Mouse (Mus musculus) forelimb bud, embryonic 11.5 days (tissue): ENCODE results near the gene F12.
"Not testable (repeated sequence)": the region's sequence is repeated elsewhere in the genome, so short reads cannot be mapped to it uniquely, and the experiment has no call there.

Experiments used
- DNase-seq: peaks from one replicate; pipeline ENCODE4 v3.0.0-alpha.2; 2012; ENCODE audit warnings: low read depth, low spot score

The F12 gene

DNA sequence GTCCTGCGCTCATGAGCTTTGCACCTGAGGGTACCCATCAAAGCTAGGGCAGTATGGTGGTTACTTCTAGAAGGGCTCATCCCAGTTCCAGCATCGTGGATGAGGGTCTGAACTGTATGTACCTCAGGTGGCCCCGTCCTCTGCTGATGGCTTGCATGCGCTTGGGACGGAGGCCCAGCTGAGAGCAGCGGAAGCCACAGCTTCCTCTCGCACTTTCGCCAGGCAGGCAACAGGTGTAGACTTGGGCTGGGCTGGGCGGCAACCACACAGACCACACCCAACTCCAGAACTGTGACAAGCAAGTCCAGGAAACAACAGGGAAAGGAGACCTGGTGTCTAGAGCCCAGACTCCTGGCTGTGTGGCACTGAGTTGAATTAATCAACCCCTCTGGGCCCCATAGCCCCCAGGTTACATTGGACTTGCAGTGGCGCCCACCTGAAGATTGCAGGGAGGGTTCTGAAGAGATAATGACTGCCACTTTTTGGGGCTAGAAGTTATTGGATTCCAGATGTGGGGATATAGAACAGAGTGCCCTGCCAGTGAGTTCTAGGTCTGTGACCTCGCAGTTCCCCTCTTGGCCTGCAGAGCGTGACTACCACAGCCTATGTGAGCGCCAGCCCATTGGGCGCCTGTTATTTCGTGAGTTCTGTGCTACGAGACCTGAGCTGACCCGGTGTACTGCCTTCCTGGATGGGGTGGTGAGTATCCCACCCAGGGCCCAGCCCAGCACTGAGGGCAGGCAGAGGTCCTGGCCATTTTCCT, 23.3 kb upstream of the F12 start:
- DNase-seq = no peak

DNA sequence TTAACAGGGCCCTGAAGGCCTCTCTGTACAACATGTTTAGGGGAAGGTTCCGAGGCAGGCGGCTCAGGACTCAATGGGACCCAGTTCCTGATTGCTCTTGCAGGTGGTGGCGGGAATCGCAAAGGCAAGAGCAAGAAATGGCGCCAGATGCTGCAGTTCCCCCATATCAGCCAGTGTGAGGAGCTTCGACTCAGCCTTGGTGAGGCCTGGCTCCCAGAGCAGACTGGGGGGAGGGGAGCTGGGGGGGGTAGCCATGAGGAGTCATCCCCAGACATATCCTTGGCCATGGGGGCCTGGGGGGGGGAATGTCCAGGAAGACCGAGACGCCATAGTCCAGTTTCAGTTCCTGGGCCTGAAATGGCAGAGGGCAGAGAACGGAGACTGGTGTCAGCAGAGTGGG, 22.6 kb upstream of the F12 start:
- DNase-seq = no peak

DNA sequence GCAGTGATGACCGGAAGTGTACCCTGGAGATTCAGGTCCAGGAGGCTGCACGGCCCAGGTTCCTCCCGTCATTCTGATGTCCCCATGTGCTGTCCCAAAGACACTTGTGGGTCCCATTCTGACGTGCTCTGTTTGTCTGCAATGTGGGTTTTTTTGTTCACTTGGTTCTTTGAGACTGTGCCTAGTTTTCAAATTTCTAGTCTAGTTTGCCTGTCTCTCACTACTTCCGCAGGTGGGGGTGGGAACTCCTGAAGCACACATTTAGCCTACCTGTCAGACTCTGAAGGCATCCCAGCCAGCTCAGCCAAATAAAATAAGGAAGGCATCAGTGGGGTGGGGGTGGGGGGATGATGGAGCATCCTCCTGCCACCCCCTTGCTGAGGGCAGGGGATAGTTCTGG, 21.5 kb upstream of the F12 start:
- no peak for DNase-seq

DNA sequence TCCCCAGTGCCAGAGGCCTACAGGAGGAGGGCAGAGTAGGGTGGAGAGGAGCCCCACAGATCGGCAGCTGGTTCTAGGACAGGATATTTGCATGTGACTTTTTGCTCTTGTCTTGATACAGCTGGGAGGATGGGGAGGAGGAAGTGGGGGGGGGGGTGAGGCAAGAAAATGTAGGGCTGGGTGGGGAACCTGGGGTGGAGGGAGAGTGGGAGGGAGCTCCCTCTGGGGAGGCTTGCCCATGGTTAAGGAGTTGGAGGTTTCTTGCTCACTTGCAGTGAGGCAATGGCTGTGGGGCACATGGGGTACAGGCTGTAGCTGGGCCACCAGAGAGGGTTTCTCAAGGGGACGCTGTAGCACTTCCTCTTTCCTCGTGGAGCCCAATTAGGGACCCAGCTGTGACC, 20.9 kb upstream of the F12 start:
- DNase-seq = no peak

DNA sequence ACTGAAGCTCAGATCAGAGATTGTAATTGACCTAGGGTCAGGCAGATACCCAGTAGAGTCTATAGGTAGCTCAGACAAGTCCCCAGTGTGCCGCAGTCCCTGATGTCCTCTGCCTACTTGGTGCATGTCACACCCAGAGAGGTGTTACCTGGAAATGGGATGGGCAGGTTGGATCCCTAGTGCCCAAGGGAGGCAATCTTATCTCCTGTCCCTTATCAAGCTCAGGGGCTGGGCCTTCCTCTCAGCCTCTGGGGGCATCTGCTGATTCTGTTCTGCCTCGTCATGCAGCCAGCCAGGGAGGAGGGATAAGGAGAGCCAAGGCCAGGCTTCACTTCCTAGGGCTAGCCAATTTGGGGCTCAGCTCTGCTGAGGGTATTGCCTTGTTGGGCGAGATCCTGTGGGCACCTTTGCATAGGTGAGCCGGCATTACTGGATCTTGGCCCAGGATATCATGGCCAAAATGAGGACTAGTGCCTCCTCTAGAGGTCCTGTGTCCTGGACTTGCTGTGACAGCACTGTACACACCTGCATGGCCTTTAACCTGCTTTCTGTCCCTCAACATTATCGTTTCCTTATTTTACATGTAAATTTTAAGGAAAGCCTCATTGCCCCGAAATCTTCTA, 20.0 kb upstream of the F12 start:
- DNase-seq = no peak

DNA sequence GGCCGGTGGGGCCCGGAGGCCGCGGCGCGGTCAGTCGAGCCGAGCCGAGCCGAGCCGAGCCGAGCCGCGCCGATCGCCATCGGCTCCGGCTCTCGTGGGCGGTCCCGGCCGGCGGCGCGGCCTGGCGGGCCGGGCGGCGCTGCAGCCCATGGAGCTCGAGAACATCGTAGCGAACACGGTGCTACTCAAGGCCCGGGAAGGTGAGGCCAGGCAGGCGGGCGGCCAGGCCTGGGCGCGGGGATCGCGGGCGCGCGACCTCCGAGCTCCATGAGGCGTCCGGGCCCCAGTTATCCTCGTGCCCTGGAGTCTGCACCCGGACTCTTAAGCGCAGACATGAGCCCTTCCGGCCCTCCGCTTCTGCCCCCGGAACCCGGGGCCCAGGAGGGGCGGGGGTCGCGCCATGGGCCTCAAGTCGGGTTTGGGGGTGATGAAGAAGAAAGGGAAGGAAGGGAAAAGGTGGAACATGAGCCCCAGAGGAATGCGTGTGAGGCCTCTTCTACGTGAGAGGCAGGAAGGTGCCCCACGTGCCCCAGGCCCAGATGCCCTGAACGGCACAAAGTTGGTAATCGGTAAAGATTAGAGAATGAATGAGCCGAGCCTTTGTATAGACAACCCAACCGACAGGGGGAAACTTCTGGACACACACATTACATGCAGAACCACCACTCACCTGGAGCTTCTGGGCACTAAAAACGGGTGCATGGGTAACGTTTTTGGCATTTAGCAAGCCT, 18.9 kb upstream of the F12 start:
- DNase-seq = peak; percentile 45

DNA sequence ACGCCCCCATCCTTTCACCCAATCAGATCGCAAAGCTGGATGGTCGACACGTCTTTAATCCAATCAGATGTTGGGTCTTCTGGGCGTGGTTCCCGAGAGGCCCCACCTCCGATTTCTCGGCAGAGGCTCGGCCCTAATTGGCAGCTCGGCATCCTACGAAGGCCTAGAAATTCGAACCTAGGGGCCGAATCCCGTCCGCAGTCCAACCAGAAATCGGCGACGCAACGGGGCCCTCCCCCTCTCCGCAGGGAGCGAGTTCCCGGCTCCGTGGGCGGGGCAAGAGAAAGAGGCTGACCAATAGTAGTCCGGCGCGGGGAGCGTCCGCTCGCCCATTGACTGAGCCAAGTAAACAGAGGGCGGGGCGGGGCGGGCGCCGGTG, 18.3 kb upstream of the F12 start, which contains the start of gene Grk6:
TSS of gene Grk6 (plus strand) at position 136 of the 379 bp plus-strand sequence.
- peak; percentile 99 for DNase-seq

DNA sequence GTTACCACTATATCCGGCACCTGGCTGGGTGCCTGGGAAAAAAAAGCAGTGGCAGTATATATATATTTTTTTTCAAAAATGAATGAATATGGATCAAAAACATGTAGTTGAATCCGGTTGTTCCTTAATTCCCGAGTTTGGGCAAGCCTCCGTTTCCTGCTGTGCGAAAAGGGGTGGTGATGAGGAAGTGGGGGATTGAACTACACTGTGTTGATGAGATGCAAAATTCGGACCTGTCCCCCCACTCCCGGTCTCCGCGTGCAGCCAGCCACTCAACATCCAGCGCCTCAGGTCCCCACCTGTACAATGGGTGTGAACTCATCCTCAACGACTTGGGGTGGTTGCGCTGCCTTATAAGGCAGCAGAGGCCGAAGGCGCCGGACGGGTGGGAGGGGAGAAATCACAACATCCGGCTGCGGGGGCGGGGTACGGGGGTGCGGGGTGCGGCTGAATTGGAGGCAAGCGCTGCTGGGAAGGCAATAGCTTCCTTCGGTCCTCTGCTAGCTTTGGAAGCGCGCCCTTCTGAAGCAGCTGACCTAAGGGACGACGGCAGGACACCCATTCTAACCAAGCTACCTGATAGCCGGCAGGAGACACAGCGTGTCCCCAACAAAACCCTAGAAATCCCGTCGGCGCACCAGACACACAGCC, 17.8 kb upstream of the F12 start:
- DNase-seq = no peak

DNA sequence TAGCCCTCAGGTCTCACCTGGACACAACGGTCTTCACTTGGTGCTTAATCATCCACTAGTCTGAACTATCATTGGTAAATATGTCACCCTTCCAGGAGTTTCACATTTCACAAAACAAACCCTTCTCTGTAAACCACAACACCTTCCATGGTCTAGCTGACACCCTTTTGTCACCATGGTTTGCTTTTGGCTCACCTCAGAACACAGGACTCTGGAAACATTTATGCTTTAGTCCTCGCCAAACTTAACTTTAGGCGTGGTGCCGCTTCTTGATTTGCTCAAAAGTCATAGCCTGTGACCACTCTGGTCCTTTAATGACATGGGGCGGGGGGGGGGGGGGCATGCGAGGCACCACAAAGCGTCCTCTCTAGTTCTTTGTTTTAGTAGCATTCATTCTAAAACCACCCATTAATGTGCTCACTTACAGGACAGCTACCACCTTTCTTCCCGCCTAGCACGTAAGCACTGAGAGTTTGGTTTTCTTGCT, 17.2 kb upstream of the F12 start:
- no peak for DNase-seq

DNA sequence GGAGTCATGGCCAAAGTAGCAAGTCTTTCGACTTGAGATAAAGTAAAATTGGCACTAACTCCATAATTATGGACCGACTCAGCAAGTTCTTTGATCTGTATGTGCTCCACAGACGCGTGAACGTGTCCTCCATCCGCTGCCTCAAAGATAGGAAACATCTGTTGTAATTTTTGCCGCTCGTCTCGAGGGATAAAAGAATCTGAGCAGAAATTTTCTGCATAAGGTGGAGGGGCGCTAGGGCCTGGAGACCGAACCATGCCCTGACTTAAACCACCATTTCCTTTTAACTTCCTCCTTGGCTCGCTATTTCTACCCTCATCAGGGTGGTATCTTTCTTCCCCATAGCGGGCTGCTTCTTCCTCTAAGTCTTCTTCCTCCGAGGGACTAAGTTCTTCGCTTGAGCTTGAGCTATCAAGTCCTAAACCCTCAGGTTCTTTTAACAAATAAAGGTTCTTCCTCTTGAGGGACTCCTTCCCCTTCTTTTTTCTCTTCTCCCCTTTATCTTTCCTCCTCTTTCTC, 10.6 kb upstream of the F12 start:
- DNase-seq = not testable (repeated sequence)

DNA sequence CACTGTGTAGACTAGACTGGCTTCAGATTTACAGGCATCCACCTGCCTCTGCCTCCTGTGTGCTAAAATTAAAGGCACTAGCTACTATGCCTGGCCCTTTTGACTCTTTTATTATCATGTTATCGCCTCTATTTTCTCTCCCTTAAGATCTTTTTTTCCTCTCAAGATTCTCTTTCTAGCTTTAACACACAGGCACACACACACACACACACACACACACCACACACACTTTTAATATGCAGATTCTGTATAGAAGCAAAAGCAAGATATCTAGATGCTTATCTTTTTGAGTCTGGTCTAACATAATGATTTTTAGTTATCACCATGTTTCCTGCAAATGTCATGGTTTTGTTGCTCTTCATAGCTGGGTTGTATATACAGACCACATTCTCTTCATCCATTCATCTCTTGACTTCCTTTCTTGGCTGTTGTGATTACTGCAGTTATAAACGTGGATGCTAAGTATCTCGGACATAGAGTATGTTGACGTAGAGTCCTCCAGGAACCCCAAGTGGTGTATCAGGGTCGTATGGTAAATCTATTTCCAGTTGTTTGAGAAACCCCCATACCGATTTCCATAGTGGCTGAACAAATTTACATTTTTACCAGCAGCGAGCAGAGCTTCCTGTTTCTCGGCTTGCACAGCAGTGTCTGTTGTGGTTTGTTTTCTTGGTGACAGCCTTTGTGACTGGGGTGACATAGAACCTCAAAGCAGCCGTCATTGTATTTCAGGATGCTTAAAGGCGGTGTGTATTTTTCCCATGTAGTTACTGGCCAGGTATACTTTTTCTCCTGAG, 5.5 kb upstream of the F12 start:
- DNase-seq = no peak

DNA sequence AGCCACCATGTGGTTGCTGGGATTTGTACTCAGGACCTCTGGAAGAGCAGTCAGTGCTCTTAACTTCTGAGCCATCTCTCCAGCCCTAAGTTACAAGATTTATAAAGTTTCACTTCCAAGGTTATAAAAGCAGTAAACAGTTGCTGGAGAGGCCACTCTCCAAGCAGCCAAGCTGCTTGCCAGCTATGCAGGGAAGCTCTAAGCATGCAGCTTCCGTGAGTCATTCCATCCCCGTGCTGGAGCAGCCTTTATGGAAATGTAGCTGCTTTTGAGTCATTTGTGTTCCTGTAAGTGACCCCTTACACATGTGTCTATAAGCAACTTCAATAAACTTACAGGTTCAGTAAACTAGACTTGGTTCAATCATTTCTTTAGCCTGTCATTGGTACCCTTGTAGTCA, 4.0 kb upstream of the F12 start:
- no peak for DNase-seq

DNA sequence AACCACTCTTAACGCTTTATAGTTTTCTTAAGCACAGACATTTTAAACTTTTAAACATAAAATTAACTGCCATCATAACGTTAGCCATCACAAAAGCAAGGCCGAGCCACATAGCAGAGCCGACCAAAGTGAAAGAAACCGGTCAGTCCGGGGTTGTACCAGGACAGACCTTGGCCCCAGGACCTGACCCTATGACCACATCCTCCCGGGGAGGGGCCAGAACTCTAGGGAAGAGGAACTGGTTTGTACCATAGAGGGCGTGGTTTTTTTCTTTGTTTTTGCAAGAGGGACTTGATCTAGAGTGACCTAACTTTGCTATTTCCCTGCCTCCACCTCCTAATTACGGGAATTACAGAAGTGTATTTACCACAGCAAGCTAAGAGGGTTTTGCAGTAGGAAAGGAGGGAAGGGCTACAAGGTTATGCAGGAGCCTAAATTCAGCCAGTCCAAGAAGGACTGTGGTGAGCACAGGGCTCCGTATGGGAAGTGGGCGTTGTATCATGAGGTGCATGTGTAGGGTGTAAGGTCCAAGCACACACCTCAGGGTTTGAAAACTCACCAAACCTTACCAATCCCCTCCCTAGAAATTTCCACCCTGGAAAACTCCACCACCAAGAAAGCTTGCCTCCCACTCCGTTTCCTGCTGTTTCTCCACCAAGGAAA, 2.8 kb upstream of the F12 start:
- DNase-seq = no peak

DNA sequence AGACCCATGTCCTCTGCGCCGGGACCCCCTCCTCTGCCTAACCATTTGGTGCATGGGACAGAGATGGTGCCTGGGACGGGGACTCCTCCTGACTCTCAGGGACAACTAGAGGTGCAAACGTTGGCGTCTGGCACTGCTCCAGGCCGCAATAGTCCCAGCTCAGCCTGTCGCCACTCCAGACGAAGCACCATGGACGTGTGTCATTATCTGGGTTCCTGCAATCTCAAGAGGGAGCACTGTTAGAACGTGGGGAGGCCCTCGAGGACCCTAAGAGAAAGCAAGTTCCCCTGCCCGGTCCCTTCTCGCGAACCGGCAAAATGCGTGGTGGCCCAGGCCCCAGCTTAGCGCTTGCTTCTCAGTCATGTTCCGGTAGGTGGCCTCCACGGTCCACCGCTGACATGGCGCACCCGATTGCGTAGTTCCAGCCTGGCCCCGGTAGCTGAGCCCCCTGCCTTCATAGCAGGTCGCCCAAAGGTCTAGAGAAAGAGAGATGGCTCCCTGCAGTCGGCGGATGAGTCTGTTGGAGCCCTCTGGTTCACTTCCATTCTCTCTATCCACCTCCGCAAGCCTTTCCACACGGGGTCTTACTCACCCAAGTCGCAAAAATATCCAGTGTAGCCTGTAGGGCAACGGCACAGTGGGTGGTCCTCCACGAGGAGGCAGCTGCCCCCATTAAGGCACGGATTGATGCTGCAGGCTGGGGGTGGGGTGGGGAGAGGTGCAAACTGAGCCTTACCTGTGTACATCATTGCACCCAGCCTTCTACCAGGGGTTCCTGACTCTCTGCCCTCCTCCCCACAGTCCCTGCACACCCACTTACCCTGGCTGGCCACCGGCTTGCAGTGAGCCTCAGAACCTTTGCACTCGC, 5.4 kb downstream of the F12 start:
- peak; percentile 41 for DNase-seq

DNA sequence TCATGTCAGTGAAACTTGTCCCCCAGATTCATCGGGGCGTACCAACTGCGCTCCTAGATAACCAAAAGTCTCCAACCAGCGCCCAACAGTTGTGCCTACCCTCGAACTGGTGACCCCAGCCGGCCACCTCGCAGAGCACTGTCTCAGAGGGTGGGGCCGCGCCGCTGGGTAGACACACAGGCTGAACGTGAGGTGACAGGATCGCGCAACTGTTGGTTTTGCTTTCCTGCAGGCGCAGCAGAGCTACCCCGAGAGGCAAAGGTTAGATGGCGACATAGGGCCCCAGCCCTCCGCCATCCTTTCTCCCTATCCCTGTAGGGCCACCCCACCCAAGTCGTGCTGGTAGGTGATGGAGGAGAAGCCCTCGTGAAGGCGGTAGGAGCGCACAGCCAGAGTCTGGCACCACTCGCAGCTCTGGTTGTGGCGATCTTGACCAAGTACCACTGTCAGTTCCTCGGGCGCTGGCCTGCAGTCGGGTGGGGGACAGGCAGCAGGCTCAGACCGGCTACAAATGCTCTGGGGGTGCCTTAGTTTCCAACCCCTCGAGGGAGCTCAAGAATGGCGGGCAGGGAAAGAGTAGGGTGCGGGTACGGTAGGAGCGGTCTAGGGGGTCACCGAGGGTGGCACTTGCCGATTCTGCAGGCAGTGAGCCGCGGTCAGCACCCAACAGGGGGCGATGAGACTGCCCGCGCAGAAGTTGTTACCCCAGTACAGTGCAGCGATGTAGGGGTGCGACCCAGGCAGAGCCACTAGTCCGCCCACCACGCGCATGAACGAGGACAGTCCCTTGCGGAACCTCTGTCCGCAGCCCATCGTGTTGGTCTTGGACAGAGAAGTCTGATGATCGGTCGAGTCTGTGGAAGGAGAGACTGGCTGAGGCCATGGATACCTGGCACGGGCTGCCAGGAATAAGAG, 6.3 kb downstream of the F12 start:
- no peak for DNase-seq

DNA sequence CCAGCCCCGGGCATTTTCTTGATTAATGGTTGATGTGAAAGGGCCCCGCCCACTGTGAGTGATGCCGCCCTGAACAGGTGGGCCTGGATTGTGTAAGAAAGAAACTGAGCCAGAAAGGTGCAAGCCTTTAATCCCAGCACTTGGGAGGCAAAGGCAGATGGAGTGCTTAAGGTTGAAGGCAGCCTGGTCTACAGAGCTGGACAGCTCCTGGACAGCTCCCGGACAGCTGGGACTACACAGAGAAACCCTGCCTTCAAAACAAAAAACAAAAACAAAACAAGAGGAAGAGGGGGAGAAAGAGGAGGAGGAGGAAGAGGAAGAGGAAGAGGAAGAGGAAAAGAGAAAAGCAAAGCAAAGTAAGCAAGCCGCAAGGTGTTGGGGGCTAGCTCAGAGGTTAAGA, 7.5 kb downstream of the F12 start:
- DNase-seq = no peak

DNA sequence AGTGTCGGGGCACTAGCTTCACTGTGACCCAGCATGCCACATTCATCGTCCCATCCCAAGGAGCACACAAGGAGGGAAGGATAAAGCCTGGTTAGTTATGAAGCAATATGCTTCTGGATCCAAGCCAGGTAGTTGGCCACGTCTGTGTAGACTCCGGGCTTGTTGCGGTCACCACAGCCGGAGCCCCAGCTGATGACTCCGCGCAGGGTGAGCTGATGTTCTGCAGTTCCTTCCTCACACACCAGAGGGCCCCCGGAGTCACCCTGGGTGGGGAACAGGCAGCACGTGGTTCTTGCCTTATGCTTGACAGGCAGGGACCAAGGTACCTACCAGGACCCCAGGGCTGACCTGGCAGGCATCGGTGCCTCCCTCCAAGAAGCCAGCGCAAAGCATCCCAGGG, 8.6 kb downstream of the F12 start:
- peak; percentile 79 for DNase-seq

DNA sequence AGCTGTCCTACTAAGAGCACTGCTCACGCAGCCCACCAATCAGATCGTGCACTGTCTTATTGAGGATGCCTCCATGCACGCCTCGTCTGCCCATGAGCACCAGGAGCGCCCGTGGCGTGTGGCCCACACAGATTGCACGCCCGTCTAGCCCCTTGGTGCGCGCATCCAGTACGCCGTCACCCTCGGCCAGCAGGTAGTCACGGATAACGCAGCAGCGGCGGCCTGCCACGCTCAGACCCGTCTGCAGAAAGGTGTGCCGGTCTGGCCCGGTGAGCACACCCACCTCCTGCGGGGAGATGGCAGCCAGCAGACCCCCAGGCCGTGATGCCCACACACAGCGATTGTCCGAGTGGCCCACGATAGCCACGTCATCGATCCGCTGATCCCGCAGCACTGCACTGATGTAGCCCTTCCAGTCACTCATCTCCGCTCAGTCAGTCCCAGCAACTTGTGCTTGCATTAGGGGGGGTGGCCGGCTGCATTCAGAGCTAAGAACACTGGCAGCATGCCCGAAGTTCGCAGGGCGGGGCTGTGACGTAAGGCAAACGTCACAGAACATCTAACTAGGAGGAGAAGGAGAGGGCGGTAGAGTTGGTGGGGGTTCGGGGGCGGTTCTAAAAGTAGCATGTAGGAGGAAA, 11.7 kb downstream of the F12 start, which contains the start of gene Pfn3:
TSS of gene Pfn3 (minus strand) at position 490 of the 638 bp plus-strand sequence.
- DNase-seq = peak; percentile 63
